Mouse (Mus musculus) T-cell, adult 2 months (primary cell): ENCODE results near the gene Pde4d.

ENCODE experiments used
- DNase-seq: peaks from one replicate; pipeline ENCODE4 v3.0.0; 2022; ENCODE audit warnings: low spot score

The Pde4d gene

GRCm38 (mm10) chr13:109924771-109925170, 1475.0 kb downstream of the Pde4d start:
- DNase-seq: no peak

- DNase-seq: peak; percentile 10
Observed at GRCm38 (mm10) chr13:109926277-109926920, 1476.7 kb downstream of the Pde4d start.

GRCm38 (mm10) chr13:109927782-109928181, 1478.0 kb downstream of the Pde4d start:
- no peak for DNase-seq

GRCm38 (mm10) chr13:109932688-109933087, 1482.9 kb downstream of the Pde4d start:
- no peak for DNase-seq

GRCm38 (mm10) chr13:109933554-109933953, 1483.8 kb downstream of the Pde4d start:
- no peak for DNase-seq

- no peak for DNase-seq
Observed at GRCm38 (mm10) chr13:109936866-109937265, 1487.1 kb downstream of the Pde4d start.

- no peak for DNase-seq
Observed at GRCm38 (mm10) chr13:109944822-109945551, 1495.2 kb downstream of the Pde4d start.

GRCm38 (mm10) chr13:109951466-109951865, 1501.7 kb downstream of the Pde4d start:
- DNase-seq: no peak

- no peak for DNase-seq
Observed at GRCm38 (mm10) chr13:109954189-109954588, 1504.4 kb downstream of the Pde4d start.

- no peak for DNase-seq
Observed at GRCm38 (mm10) chr13:109957953-109958352, 1508.2 kb downstream of the Pde4d start.

- DNase-seq: no peak
Observed at GRCm38 (mm10) chr13:109982821-109983443, 1533.2 kb downstream of the Pde4d start.

GRCm38 (mm10) chr13:109985411-109985810, 1535.7 kb downstream of the Pde4d start:
- no peak for DNase-seq

GRCm38 (mm10) chr13:109985892-109986291, 1536.1 kb downstream of the Pde4d start:
- no peak for DNase-seq

GRCm38 (mm10) chr13:109992775-109993505, 1543.2 kb downstream of the Pde4d start:
- no peak for DNase-seq

GRCm38 (mm10) chr13:109994240-109994764, 1544.6 kb downstream of the Pde4d start:
- no peak for DNase-seq

GRCm38 (mm10) chr13:110002081-110002480, 1552.3 kb downstream of the Pde4d start:
- no peak for DNase-seq
